Mouse (Mus musculus): Measurements from ENCODE around the gene Pyy. TPM values are rescaled to one million over a fixed set of nuclear protein-coding genes. Genes with fewer than 3 reads are reported as not detected.

Pyy gene
- polyA plus RNA-seq (2015; fragmentation: Nextera tagmentation; extraction: Ambion mirVana) = not detected in 2 replicates

- Histone ChIP-seq H3K4me3 (ENCODE audit: low read length) (peak within 1 kb of the TSS; percentile 22), H3K36me3 (ENCODE audit: insufficient read depth, low read length) (no peaks in the 10 kb centered on the region), H3K27ac (ENCODE audit: low read length) (no peak within 1 kb of the TSS), H3K9me3 (ENCODE audit: low read length) (no peaks in the 10 kb centered on the region), H3K4me2 (replicated peaks; ENCODE audit: low read depth, low read length) (peak within 1 kb of the TSS; percentile 43), H3K9ac (replicated peaks; ENCODE audit: low read length) (no peak within 1 kb of the TSS), H3K27me3 (ENCODE audit: insufficient read depth, low read length) (peaks cover 54% of the 10 kb centered on the region), H3K4me1 (ENCODE audit: insufficient read depth, low read length) (no peaks in the 10 kb centered on the region)
- no peak for ATAC-seq (ENCODE audit: low FRiP score, low TSS enrichment)
- 7% methylated on average over 9 of the region's 9 CpGs for WGBS
These were observed at the start of gene Pyy for GRCm38 (mm10) chr11:102107732-102108131. Gene Pyy (minus strand): TSS chr11:102107832.

- H3K36me3 ChIP-seq (ENCODE audit: insufficient read depth, low read length) = peaks cover 20% of the 10 kb centered on the region
- H3K4me1 ChIP-seq (ENCODE audit: insufficient read depth, low read length) = peaks cover 8% of the 10 kb centered on the region
- H3K27ac ChIP-seq (ENCODE audit: low read length) = no peak overlapping the region
- no peak overlapping the region for H3K9ac ChIP-seq (replicated peaks; ENCODE audit: low read length)
- H3K27me3 ChIP-seq (ENCODE audit: insufficient read depth, low read length) = no peaks in the 10 kb centered on the region
- no peak overlapping the region for H3K4me2 ChIP-seq (replicated peaks; ENCODE audit: low read depth, low read length)
- ATAC-seq (ENCODE audit: low FRiP score, low TSS enrichment) = no peak
- H3K9me3 ChIP-seq (ENCODE audit: low read length) = no peaks in the 10 kb centered on the region
- H3K4me3 ChIP-seq (ENCODE audit: low read length) = no peak overlapping the region
- 6% methylated on average over 1 of the region's 1 CpGs for WGBS
These were observed 49.1 kb upstream of the Pyy start for GRCm38 (mm10) chr11:102156786-102157089.

GRCm38 (mm10) chr11:102156039-102156785 is 48.6 kb upstream of the Pyy start, which contains the start of gene Tmem101:
Gene Tmem101 (minus strand): TSS chr11:102156404.
- WGBS = under 1% methylated on average over 37 of the region's 37 CpGs

GRCm38 (mm10) chr11:102147213-102147989 is 39.8 kb upstream of the Pyy start:
- H3K27me3 ChIP-seq (ENCODE audit: insufficient read depth, low read length) = peaks cover 55% of the 10 kb centered on the region
- H3K9ac ChIP-seq (replicated peaks; ENCODE audit: low read length) = no peak overlapping the region
- H3K4me3 ChIP-seq (ENCODE audit: low read length) = peak overlapping the region; percentile 18; the same call in 1 of the 2 replicates
- H3K4me1 ChIP-seq (ENCODE audit: insufficient read depth, low read length) = peaks cover 20% of the 10 kb centered on the region; the same call in 1 of the 2 replicates
- no peaks in the 10 kb centered on the region for H3K9me3 ChIP-seq (ENCODE audit: low read length)
- 8% methylated on average over 34 of the region's 34 CpGs for WGBS
- no peak overlapping the region for H3K27ac ChIP-seq (ENCODE audit: low read length)
- peak overlapping the region; percentile 33 for H3K4me2 ChIP-seq (replicated peaks; ENCODE audit: low read depth, low read length)
- no peak for ATAC-seq (ENCODE audit: low FRiP score, low TSS enrichment)
- no peaks in the 10 kb centered on the region for H3K36me3 ChIP-seq (ENCODE audit: insufficient read depth, low read length)

More at GRCm38 (mm10) chr11:102156039-102156785, 48.6 kb upstream of the Pyy start, which contains the start of gene Tmem101:
- Histone ChIP-seq H3K27me3 (ENCODE audit: insufficient read depth, low read length) (no peaks in the 10 kb centered on the region), H3K4me3 (ENCODE audit: low read length) (peak within 1 kb of the TSS; percentile 91), H3K9me3 (ENCODE audit: low read length) (no peaks in the 10 kb centered on the region), H3K4me2 (replicated peaks; ENCODE audit: low read depth, low read length) (peak within 1 kb of the TSS; percentile 73), H3K4me1 (ENCODE audit: insufficient read depth, low read length) (peaks cover 8% of the 10 kb centered on the region), H3K27ac (ENCODE audit: low read length) (peak within 1 kb of the TSS; percentile 69), H3K9ac (replicated peaks; ENCODE audit: low read length) (peak within 1 kb of the TSS; percentile 94), H3K36me3 (ENCODE audit: insufficient read depth, low read length) (peaks cover 17% of the 10 kb centered on the region)
- peak; percentile 83 for ATAC-seq (ENCODE audit: low FRiP score, low TSS enrichment)

GRCm38 (mm10) chr11:102146531-102146930 is 38.9 kb upstream of the Pyy start:
- H3K9me3 ChIP-seq (ENCODE audit: low read length) = no peaks in the 10 kb centered on the region
- H3K4me2 ChIP-seq (replicated peaks; ENCODE audit: low read depth, low read length) = no peak overlapping the region
- no peak overlapping the region for H3K4me3 ChIP-seq (ENCODE audit: low read length)
- WGBS = 13% methylated on average over 17 of the region's 17 CpGs
- peaks cover 55% of the 10 kb centered on the region for H3K27me3 ChIP-seq (ENCODE audit: insufficient read depth, low read length)
- H3K27ac ChIP-seq (ENCODE audit: low read length) = no peak overlapping the region
- no peaks in the 10 kb centered on the region for H3K36me3 ChIP-seq (ENCODE audit: insufficient read depth, low read length)
- H3K9ac ChIP-seq (replicated peaks; ENCODE audit: low read length) = no peak overlapping the region
- H3K4me1 ChIP-seq (ENCODE audit: insufficient read depth, low read length) = peaks cover 22% of the 10 kb centered on the region; the same call in 1 of the 2 replicates
- no peak for ATAC-seq (ENCODE audit: low FRiP score, low TSS enrichment)

GRCm38 (mm10) chr11:102146005-102146404 is 38.4 kb upstream of the Pyy start:
- Histone ChIP-seq H3K27me3 (ENCODE audit: insufficient read depth, low read length) (peaks cover 55% of the 10 kb centered on the region), H3K9me3 (ENCODE audit: low read length) (no peaks in the 10 kb centered on the region), H3K4me3 (ENCODE audit: low read length) (peak overlapping the region; percentile 40), H3K9ac (replicated peaks; ENCODE audit: low read length) (no peak overlapping the region; the same call in 1 of the 2 replicates), H3K4me1 (ENCODE audit: insufficient read depth, low read length) (peaks cover 22% of the 10 kb centered on the region; the same call in 1 of the 2 replicates), H3K36me3 (ENCODE audit: insufficient read depth, low read length) (no peaks in the 10 kb centered on the region), H3K4me2 (replicated peaks; ENCODE audit: low read depth, low read length) (peak overlapping the region; percentile 59), H3K27ac (ENCODE audit: low read length) (no peak overlapping the region)
- 4% methylated on average over 16 of the region's 16 CpGs for WGBS
- no peak for ATAC-seq (ENCODE audit: low FRiP score, low TSS enrichment)

- Histone ChIP-seq H3K36me3 (ENCODE audit: insufficient read depth, low read length) (no peaks in the 10 kb centered on the region), H3K27me3 (ENCODE audit: insufficient read depth, low read length) (peaks cover 55% of the 10 kb centered on the region), H3K27ac (ENCODE audit: low read length) (no peak within 1 kb of the TSS), H3K9ac (replicated peaks; ENCODE audit: low read length) (peak within 1 kb of the TSS; percentile 38; the same call in 1 of the 2 replicates), H3K4me3 (ENCODE audit: low read length) (peak within 1 kb of the TSS; percentile 40), H3K9me3 (ENCODE audit: low read length) (no peaks in the 10 kb centered on the region), H3K4me2 (replicated peaks; ENCODE audit: low read depth, low read length) (peak within 1 kb of the TSS; percentile 59), H3K4me1 (ENCODE audit: insufficient read depth, low read length) (peaks cover 22% of the 10 kb centered on the region; the same call in 1 of the 2 replicates)
- WGBS = 1% methylated on average over 50 of the region's 50 CpGs
- peak; percentile 24; the same call in 1 of the 2 replicates for ATAC-seq (ENCODE audit: low FRiP score, low TSS enrichment)
These were observed 37.9 kb upstream of the Pyy start, which contains the start of gene Nags for GRCm38 (mm10) chr11:102145471-102146001. Gene Nags (plus strand): TSS chr11:102145513.

- Histone ChIP-seq H3K4me3 (ENCODE audit: low read length) (peak overlapping the region; percentile 40), H3K4me2 (replicated peaks; ENCODE audit: low read depth, low read length) (peak overlapping the region; percentile 59), H3K4me1 (ENCODE audit: insufficient read depth, low read length) (peaks cover 22% of the 10 kb centered on the region; the same call in 1 of the 2 replicates), H3K9ac (replicated peaks; ENCODE audit: low read length) (no peak overlapping the region), H3K27ac (ENCODE audit: low read length) (no peak overlapping the region), H3K27me3 (ENCODE audit: insufficient read depth, low read length) (peaks cover 55% of the 10 kb centered on the region), H3K36me3 (ENCODE audit: insufficient read depth, low read length) (no peaks in the 10 kb centered on the region), H3K9me3 (ENCODE audit: low read length) (no peaks in the 10 kb centered on the region)
- 26% methylated on average over 13 of the region's 13 CpGs for WGBS
- no peak; the same call in 1 of the 2 replicates for ATAC-seq (ENCODE audit: low FRiP score, low TSS enrichment)
These were observed 37.4 kb upstream of the Pyy start for GRCm38 (mm10) chr11:102144957-102145470.

GRCm38 (mm10) chr11:102142355-102142754 is 34.7 kb upstream of the Pyy start:
- no peak overlapping the region for H3K4me2 ChIP-seq (replicated peaks; ENCODE audit: low read depth, low read length)
- no peaks in the 10 kb centered on the region for H3K9me3 ChIP-seq (ENCODE audit: low read length)
- no peak for ATAC-seq (ENCODE audit: low FRiP score, low TSS enrichment)
- H3K27ac ChIP-seq (ENCODE audit: low read length) = no peak overlapping the region
- H3K4me1 ChIP-seq (ENCODE audit: insufficient read depth, low read length) = peaks cover 18% of the 10 kb centered on the region; the same call in 1 of the 2 replicates
- peaks cover 38% of the 10 kb centered on the region for H3K27me3 ChIP-seq (ENCODE audit: insufficient read depth, low read length)
- no peak overlapping the region for H3K9ac ChIP-seq (replicated peaks; ENCODE audit: low read length)
- no peak overlapping the region for H3K4me3 ChIP-seq (ENCODE audit: low read length)
- no peaks in the 10 kb centered on the region for H3K36me3 ChIP-seq (ENCODE audit: insufficient read depth, low read length)
- 48% methylated on average over 7 of the region's 7 CpGs for WGBS

Measured in kidney, embryonic 16.5 days (tissue).